Mouse (Mus musculus) heart, embryonic 16.5 days (tissue): ENCODE results near the gene Hcn1. TPM values are rescaled to one million over a fixed set of nuclear protein-coding genes. Genes with fewer than 3 reads are reported as not detected.

Experiments
- ATAC-seq: fragments of 200-750 bp; cut with Nextera tagmentation; replicated peaks from 2 replicates; pipeline ENCODE4 v1.8.0; 2017; ENCODE audit warnings: moderate number of reproducible peaks; ENCODE audit not compliant: insufficient read depth, low FRiP score; ENCODE audit errors: extremely low read depth
- H3K27ac ChIP-seq: fragments of 300-500 bp; sonication (generic); 2 replicates; pipeline ENCODE4 v1.5.1; 2014; ENCODE audit warnings: mild to moderate bottlenecking, low read length, control low read depth, moderate library complexity
- H3K27me3 ChIP-seq: fragments of 300-500 bp; sonication (generic); 2 replicates; pipeline ENCODE4 v1.6.1; 2014; ENCODE audit warnings: low read length, mixed read lengths; ENCODE audit not compliant: control insufficient read depth, insufficient read depth
- H3K36me3 ChIP-seq: fragments of 300-500 bp; sonication (generic); 2 replicates; pipeline ENCODE4 v1.6.1; 2014; ENCODE audit not compliant: control insufficient read depth, insufficient read depth
- H3K4me1 ChIP-seq: fragments of 300-500 bp; sonication (generic); 2 replicates; pipeline ENCODE4 v1.6.1; 2014; ENCODE audit warnings: low read length, mixed read lengths; ENCODE audit not compliant: control insufficient read depth, insufficient read depth
- H3K4me2 ChIP-seq: fragments of 300-500 bp; sonication (generic); 2 replicates; pipeline ENCODE4 v1.6.1; 2014; ENCODE audit warnings: low read depth, mild to moderate bottlenecking, control low read depth, low read length
- H3K4me3 ChIP-seq: fragments of 300-500 bp; sonication (generic); 2 replicates; pipeline ENCODE4 v1.5.1; 2014; ENCODE audit warnings: mild to moderate bottlenecking, control low read depth, low read length
- H3K9ac ChIP-seq: fragments of 300-500 bp; sonication (generic); 2 replicates; pipeline ENCODE4 v1.6.1; 2014; ENCODE audit warnings: low read length, control low read depth
- H3K9me3 ChIP-seq: fragments of 300-500 bp; sonication (generic); replicated peaks from 2 replicates; pipeline ENCODE4 v1.6.1; 2016; ENCODE audit warnings: low read length; ENCODE audit not compliant: control insufficient read depth
- WGBS: fragments of 180-500 bp; shearing (Covaris S2); extraction: QIAGEN DNeasy Blood & Tissue Kit; methylation state at CpG from one replicate; pipeline ENCODE4 v1.1.7; 2014; 5-methylcytosine and 5-hydroxymethylcytosine counted together
- polyA plus RNA-seq: library from polyadenylated mRNA; unstranded; fragments of >200 nt; fragmentation: Nextera tagmentation; extraction: Ambion mirVana; gene quantifications from 2 replicates; pipeline ENCODE4 v1.2.1, GENCODE M21; 2015

Hcn1 gene
- polyA plus RNA-seq, 1 experiment from 2014 or later, result 0.03 TPM

GRCm38 (mm10) chr13:117877787-117878186 is 275.7 kb downstream of the Hcn1 start:
- no peaks in the 10 kb centered on the region for H3K36me3 ChIP-seq
- WGBS, result 58% methylated on average over 8 of the region's 8 CpGs
- no peak for ATAC-seq
- H3K9me3 ChIP-seq, result no peaks in the 10 kb centered on the region
- no peak overlapping the region for H3K4me2 ChIP-seq
- no peaks in the 10 kb centered on the region for H3K4me1 ChIP-seq
- H3K27ac ChIP-seq, result no peak overlapping the region
- H3K9ac ChIP-seq, result no peak overlapping the region
- no peak overlapping the region for H3K4me3 ChIP-seq
- no peaks in the 10 kb centered on the region for H3K27me3 ChIP-seq

- H3K36me3 ChIP-seq, result no peaks in the 10 kb centered on the region
- H3K4me1 ChIP-seq, result no peaks in the 10 kb centered on the region
- H3K27ac ChIP-seq, result no peak overlapping the region
- ATAC-seq, result no peak
- no peaks in the 10 kb centered on the region for H3K27me3 ChIP-seq
- no peak overlapping the region for H3K4me2 ChIP-seq
- no peaks in the 10 kb centered on the region for H3K9me3 ChIP-seq
- no peak overlapping the region for H3K4me3 ChIP-seq
- 63% methylated on average over 4 of the region's 4 CpGs for WGBS
- H3K9ac ChIP-seq, result no peak overlapping the region
These were observed 278.5 kb downstream of the Hcn1 start for GRCm38 (mm10) chr13:117880471-117881225.

- Histone ChIP-seq H3K27me3 (no peaks in the 10 kb centered on the region), H3K9ac (no peak overlapping the region), H3K4me1 (no peaks in the 10 kb centered on the region), H3K4me3 (no peak overlapping the region), H3K36me3 (no peaks in the 10 kb centered on the region), H3K27ac (no peak overlapping the region), H3K9me3 (no peaks in the 10 kb centered on the region), H3K4me2 (no peak overlapping the region)
- no peak for ATAC-seq
- WGBS, result 73% methylated on average over 5 of the region's 5 CpGs
These were observed 290.0 kb downstream of the Hcn1 start for GRCm38 (mm10) chr13:117892076-117892475.

- H3K4me1 ChIP-seq, result no peaks in the 10 kb centered on the region; the same call in 1 of the 2 replicates
- ATAC-seq, result no peak
- H3K4me3 ChIP-seq, result no peak overlapping the region
- 44% methylated on average over 2 of the region's 2 CpGs for WGBS
- no peaks in the 10 kb centered on the region for H3K27me3 ChIP-seq
- no peak overlapping the region for H3K27ac ChIP-seq
- no peak overlapping the region for H3K9ac ChIP-seq
- no peaks in the 10 kb centered on the region for H3K36me3 ChIP-seq
- H3K9me3 ChIP-seq, result no peaks in the 10 kb centered on the region
- no peak overlapping the region for H3K4me2 ChIP-seq
These were observed 295.9 kb downstream of the Hcn1 start for GRCm38 (mm10) chr13:117898052-117898451.

GRCm38 (mm10) chr13:117907801-117908200 is 305.7 kb downstream of the Hcn1 start:
- no peak overlapping the region for H3K4me2 ChIP-seq
- no peaks in the 10 kb centered on the region for H3K4me1 ChIP-seq
- ATAC-seq, result no peak
- no peak overlapping the region for H3K27ac ChIP-seq
- H3K4me3 ChIP-seq, result no peak overlapping the region
- no peak overlapping the region for H3K9ac ChIP-seq
- no peaks in the 10 kb centered on the region for H3K36me3 ChIP-seq
- WGBS, result 81% methylated on average over 3 of the region's 3 CpGs
- no peaks in the 10 kb centered on the region for H3K9me3 ChIP-seq
- no peaks in the 10 kb centered on the region for H3K27me3 ChIP-seq

- no peak for ATAC-seq
- Histone ChIP-seq H3K27me3 (no peaks in the 10 kb centered on the region), H3K4me2 (no peak overlapping the region), H3K4me3 (no peak overlapping the region), H3K27ac (no peak overlapping the region), H3K36me3 (no peaks in the 10 kb centered on the region), H3K9me3 (no peaks in the 10 kb centered on the region), H3K9ac (no peak overlapping the region), H3K4me1 (no peaks in the 10 kb centered on the region)
- 71% methylated on average over 4 of the region's 4 CpGs for WGBS
These were observed 327.6 kb downstream of the Hcn1 start for GRCm38 (mm10) chr13:117929734-117930133.

GRCm38 (mm10) chr13:117931746-117932145 is 329.6 kb downstream of the Hcn1 start:
- Histone ChIP-seq H3K4me2 (no peak overlapping the region), H3K27me3 (no peaks in the 10 kb centered on the region), H3K9me3 (no peaks in the 10 kb centered on the region), H3K36me3 (no peaks in the 10 kb centered on the region), H3K4me1 (no peaks in the 10 kb centered on the region), H3K27ac (no peak overlapping the region), H3K4me3 (no peak overlapping the region), H3K9ac (no peak overlapping the region)
- ATAC-seq, result no peak
- WGBS, result 58% methylated on average over 2 of the region's 2 CpGs

GRCm38 (mm10) chr13:117938761-117939160 is 336.6 kb downstream of the Hcn1 start:
- Histone ChIP-seq H3K27me3 (no peaks in the 10 kb centered on the region), H3K9ac (no peak overlapping the region), H3K4me2 (no peak overlapping the region), H3K4me1 (no peaks in the 10 kb centered on the region), H3K4me3 (no peak overlapping the region), H3K9me3 (no peaks in the 10 kb centered on the region), H3K27ac (no peak overlapping the region), H3K36me3 (no peaks in the 10 kb centered on the region)
- no peak for ATAC-seq
- WGBS, result 65% methylated on average over 1 of the region's 1 CpGs

- Histone ChIP-seq H3K9me3 (no peaks in the 10 kb centered on the region), H3K9ac (no peak overlapping the region), H3K4me1 (no peaks in the 10 kb centered on the region), H3K27me3 (no peaks in the 10 kb centered on the region), H3K36me3 (no peaks in the 10 kb centered on the region), H3K4me3 (no peak overlapping the region), H3K4me2 (no peak overlapping the region), H3K27ac (no peak overlapping the region)
- no peak for ATAC-seq
- 85% methylated on average over 8 of the region's 8 CpGs for WGBS
These were observed 338.6 kb downstream of the Hcn1 start for GRCm38 (mm10) chr13:117940536-117941280.
